Mouse (Mus musculus) layer of hippocampus, postnatal 14 days (tissue): ENCODE results near the gene Senp7. TPM values are rescaled to one million over a fixed set of nuclear protein-coding genes. Genes with fewer than 3 reads are reported as not detected.

ENCODE experiments used
- microRNA-seq, 2 experiments: library from miRNA; unstranded; fragments of <30 nt; microRNA quantifications; one replicate each; pipeline ENCODE4 v1.2.0; 2021
- total RNA-seq, 2 experiments: library from RNA; stranded (reverse); gene quantifications; 2 replicates each; pipeline ENCODE4 v1.2.3; 2021

Senp7 gene
- total RNA-seq, 2 experiments from 2014 or later = 45.1 to 48.2 TPM

Small RNA genes within 50 kb of the gene (microRNA-seq; reads per million reads assigned to microRNA genes)
- gene Gm24047 = 0 reads per million in 2 experiments

Other genes starting within 250 kb of the Senp7 start
- 1 to 10 TPM; 4.9 to 5.1 TPM for gene Nfkbiz, start 209.4 kb upstream of the Senp7 start, total RNA-seq
- gene Nxpe3, start 153.1 kb upstream of the Senp7 start, total RNA-seq = 10 to 100 TPM in 1 of 2 experiments, 1 to 10 TPM in 1; 9.3 to 10.2 TPM
- 10 to 100 TPM; 11.5 to 14.1 TPM for gene Cep97, start 113.5 kb upstream of the Senp7 start, total RNA-seq
- gene Rpl24, start 82.1 kb upstream of the Senp7 start, total RNA-seq = 100 to 1,000 TPM; 389 to 404 TPM
- 10 to 100 TPM; 37.4 to 37.9 TPM for gene Zbtb11, start 74.5 kb upstream of the Senp7 start, total RNA-seq
- 100 to 1,000 TPM; 129 to 135 TPM for gene Pcnp, start 18.6 kb upstream of the Senp7 start, total RNA-seq
- 10 to 100 TPM in 1 of 2 experiments, 1 to 10 TPM in 1; 8.1 to 10.2 TPM for gene Trmt10c, start 10.5 kb upstream of the Senp7 start, total RNA-seq
- under 1 TPM; 0.71 to 0.74 TPM for gene Impg2, start 156.0 kb downstream of the Senp7 start, total RNA-seq